Mouse (Mus musculus) C2C12 (cell line): ENCODE results near the gene Ccdc174. TPM values are rescaled to one million over a fixed set of nuclear protein-coding genes. Genes with fewer than 3 reads are reported as not detected.
A peak's percentile ranks its signal among the peaks of the same experiment; 100 is the strongest.
"Not testable (repeated sequence)": the region's sequence is repeated elsewhere in the genome, so short reads cannot be mapped to it uniquely, and the experiment has no call there.

Source experiments
- H3K27me3 ChIP-seq: one replicate; pipeline ENCODE4 v1.6.1; 2011; ENCODE audit not compliant: control insufficient read depth, insufficient read depth, insufficient read length
- H3K36me3 ChIP-seq: one replicate; pipeline ENCODE4 v1.6.1; 2011; ENCODE audit not compliant: control insufficient read depth, insufficient read depth
- H3K4me3 ChIP-seq: one replicate; pipeline ENCODE4 v1.5.1; 2011; ENCODE audit warnings: mild to moderate bottlenecking, control low read depth; ENCODE audit not compliant: poor library complexity, insufficient read depth, severe bottlenecking
- H3K79me2 ChIP-seq: one replicate; pipeline ENCODE4 v1.6.1; 2011; ENCODE audit not compliant: control insufficient read depth, insufficient read depth
- H3K79me3 ChIP-seq: one replicate; pipeline ENCODE4 v1.6.1; 2011; ENCODE audit warnings: low read depth, control low read depth
- H3ac ChIP-seq: one replicate; pipeline ENCODE3; 2011; ENCODE audit warnings: low read depth; ENCODE audit not compliant: control insufficient read depth, insufficient read length
- CEBPB ChIP-seq: IDR thresholded peaks from one replicate; pipeline ENCODE4 v1.6.1; 2011; ENCODE audit warnings: low read depth, mild to moderate bottlenecking, control low read depth, moderate library complexity
- CTCF ChIP-seq: IDR thresholded peaks from one replicate; pipeline ENCODE4 v1.5.1; 2011; ENCODE audit not compliant: control insufficient read depth, insufficient read depth, insufficient read length
- FOSL1 ChIP-seq: IDR thresholded peaks from one replicate; pipeline ENCODE4 v1.8.0; 2011; ENCODE audit warnings: mild to moderate bottlenecking, low read length; ENCODE audit not compliant: poor library complexity, insufficient read depth, severe bottlenecking
- MAX ChIP-seq: IDR thresholded peaks from one replicate; pipeline ENCODE4 v1.6.1; 2011; ENCODE audit warnings: mild to moderate bottlenecking, control low read depth
- MYOD1 ChIP-seq: IDR thresholded peaks from one replicate; pipeline ENCODE4 v1.6.1; 2011; ENCODE audit warnings: low read depth; ENCODE audit not compliant: control insufficient read depth, insufficient read length
- MYOG ChIP-seq: IDR thresholded peaks from one replicate; pipeline ENCODE4 v1.6.1; 2011; ENCODE audit not compliant: control insufficient read depth, insufficient read length; ENCODE audit errors: extremely low read depth
- USF1 ChIP-seq: IDR thresholded peaks from one replicate; pipeline ENCODE4 v1.6.1; 2011; ENCODE audit warnings: low read depth, mild to moderate bottlenecking, control low read depth, moderate library complexity
- polyA plus RNA-seq: library from polyadenylated mRNA; unstranded; fragments of >200 nt; fragmentation: generic; extraction: Trizol; gene quantifications from one replicate; pipeline ENCODE4 v1.2.1, GENCODE M21; 2012; ENCODE audit warnings: missing spikeins

Gene Ccdc174
- polyA plus RNA-seq, 1 experiment, result 5.4 TPM

GRCm38 (mm10) chr6:91901505-91901904 lies 23.7 kb downstream of the Ccdc174 start:
- Histone ChIP-seq H3ac (no peak overlapping the region), H3K36me3 (peaks cover 44% of the 10 kb centered on the region), H3K79me3 (no peaks in the 10 kb centered on the region), H3K79me2 (no peaks in the 10 kb centered on the region), H3K27me3 (no peaks in the 10 kb centered on the region), H3K4me3 (no peak overlapping the region)
- TF ChIP-seq MYOG (no peak), MAX (no peak), CEBPB (no peak), FOSL1 (no peak), MYOD1 (no peak), USF1 (no peak), CTCF (peak; percentile 35)

- H3K27me3 ChIP-seq, H3K4me3 ChIP-seq, H3K79me2 ChIP-seq, H3ac ChIP-seq, H3K79me3 ChIP-seq: not testable (repeated sequence)
- peaks cover 38% of the 10 kb centered on the region for H3K36me3 ChIP-seq
Observed at GRCm38 (mm10) chr6:91902509-91902908, 24.7 kb downstream of the Ccdc174 start, which contains the start of gene 4930590J08Rik. 4930590J08Rik (plus strand) TSS chr6:91902809.

GRCm38 (mm10) chr6:91914011-91914410 lies 36.2 kb downstream of the Ccdc174 start:
- Histone ChIP-seq H3K36me3 (no peaks in the 10 kb centered on the region), H3K79me3 (no peaks in the 10 kb centered on the region), H3K79me2 (no peaks in the 10 kb centered on the region), H3K4me3 (no peak overlapping the region), H3K27me3 (peaks cover 13% of the 10 kb centered on the region), H3ac (no peak overlapping the region)
- TF ChIP-seq CEBPB, result no peak
- TF ChIP-seq MYOG, result no peak
- no peak for TF ChIP-seq MYOD1
- TF ChIP-seq CTCF, result no peak
- TF ChIP-seq FOSL1, result no peak
- TF ChIP-seq MAX, result no peak
- TF ChIP-seq USF1, result no peak

GRCm38 (mm10) chr6:91917286-91917685 lies 39.4 kb downstream of the Ccdc174 start:
- TF ChIP-seq MAX (no peak), MYOG (no peak), USF1 (no peak), CTCF (no peak), FOSL1 (no peak), CEBPB (no peak)
- H3K36me3 ChIP-seq, result no peaks in the 10 kb centered on the region

GRCm38 (mm10) chr6:91917716-91918115 lies 39.9 kb downstream of the Ccdc174 start:
- H3K4me3 ChIP-seq, result no peak overlapping the region
- H3K36me3 ChIP-seq, result no peaks in the 10 kb centered on the region

More at GRCm38 (mm10) chr6:91917286-91917685, 39.4 kb downstream of the Ccdc174 start:
- no peak overlapping the region for H3ac ChIP-seq
- H3K79me2 ChIP-seq, result no peaks in the 10 kb centered on the region
- no peak overlapping the region for H3K4me3 ChIP-seq
- H3K79me3 ChIP-seq, result no peaks in the 10 kb centered on the region
- H3K27me3 ChIP-seq, result peaks cover 36% of the 10 kb centered on the region

GRCm38 (mm10) chr6:91931231-91931630 lies 53.4 kb downstream of the Ccdc174 start:
- Histone ChIP-seq H3ac (no peak overlapping the region), H3K79me3 (no peaks in the 10 kb centered on the region), H3K36me3 (no peaks in the 10 kb centered on the region), H3K79me2 (no peaks in the 10 kb centered on the region), H3K27me3 (peaks cover 82% of the 10 kb centered on the region), H3K4me3 (no peak overlapping the region)
- TF ChIP-seq CEBPB (no peak), MAX (no peak), FOSL1 (no peak), MYOG (no peak), CTCF (no peak), USF1 (no peak), MYOD1 (no peak)

More at GRCm38 (mm10) chr6:91917716-91918115, 39.9 kb downstream of the Ccdc174 start:
- Histone ChIP-seq H3K27me3 (peaks cover 40% of the 10 kb centered on the region), H3ac (no peak overlapping the region), H3K79me2 (no peaks in the 10 kb centered on the region), H3K79me3 (no peaks in the 10 kb centered on the region)
- TF ChIP-seq MYOG (no peak), USF1 (no peak), FOSL1 (no peak), MYOD1 (no peak), CEBPB (no peak), MAX (no peak), CTCF (no peak)
